Mouse (Mus musculus): ENCODE results near the gene Mier3.

DNA sequence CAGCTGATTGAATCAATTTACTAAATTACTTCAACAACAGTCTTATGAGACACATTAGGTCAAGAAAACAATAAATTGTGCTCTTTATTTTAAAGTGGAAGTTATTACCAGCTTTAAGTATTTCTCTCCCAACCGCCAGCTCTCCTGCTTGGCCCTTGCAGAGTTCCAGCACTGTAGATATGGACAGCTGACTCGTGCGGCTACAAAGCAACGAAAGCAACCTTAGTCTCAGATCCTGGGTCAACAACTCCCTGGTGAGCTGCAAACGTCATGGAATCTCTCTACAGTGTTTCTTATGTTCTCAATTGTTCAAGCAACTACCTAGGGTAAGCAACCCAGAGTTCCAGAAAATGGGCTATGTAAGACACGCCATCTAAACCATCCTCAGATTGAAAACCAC lies 76.2 kb downstream of the Mier3 start:
- TF ChIP-seq GATA1 (IDR thresholded peaks at IDR 0.05; ENCODE audit: low read length): no peak
- no peak for TF ChIP-seq TAL1 (IDR thresholded peaks at IDR 0.05; ENCODE audit: low read length)
